Mouse (Mus musculus) CH12.LX (cell line): ENCODE measurements around the gene Smim13.

Experiments
- CTCF ChIP-seq, 2 experiments: IDR thresholded peaks in 1 of 2; conservative IDR thresholded peaks in 1 of 2; 2 replicates each; pipeline ENCODE4 v1.5.1; 2011 to 2012; ENCODE audit warnings: low read depth in 2 of 2, low read length in 2 of 2, improper control_type of control experiment in 1 of 2, inconsistent platforms in 1 of 2, mild to moderate bottlenecking in 1 of 2, moderate library complexity in 1 of 2
- EP300 ChIP-seq: IDR thresholded peaks from 2 replicates; pipeline ENCODE4 v1.6.1; 2011; ENCODE audit warnings: low read length, improper control_type of control experiment
- ETS1 ChIP-seq: conservative IDR thresholded peaks from 2 replicates; pipeline ENCODE4 v1.6.1; 2012; ENCODE audit warnings: low read depth, mild to moderate bottlenecking, inconsistent platforms, low read length, improper control_type of control experiment, moderate library complexity
- HCFC1 ChIP-seq: IDR thresholded peaks from 2 replicates; pipeline ENCODE4 v1.6.1; 2012; ENCODE audit warnings: low read depth, mild to moderate bottlenecking, inconsistent platforms, low read length, improper control_type of control experiment
- IRF4 ChIP-seq: IDR thresholded peaks from 2 replicates; pipeline ENCODE4 v1.6.1; 2014; ENCODE audit warnings: low read depth, mild to moderate bottlenecking, inconsistent platforms, low read length, improper control_type of control experiment
- KAT2A ChIP-seq: IDR thresholded peaks from 2 replicates; pipeline ENCODE4 v1.6.1; 2012; ENCODE audit warnings: low read length, improper control_type of control experiment, inconsistent platforms; ENCODE audit not compliant: insufficient replicate concordance
- NELFE ChIP-seq: IDR thresholded peaks from 2 replicates; pipeline ENCODE4 v1.6.1; 2011; ENCODE audit warnings: low read depth, low read length, improper control_type of control experiment
- POLR2A ChIP-seq: IDR thresholded peaks from 2 replicates; pipeline ENCODE4 v1.6.1; 2011; ENCODE audit warnings: low read depth, mild to moderate bottlenecking, improper control_type of control experiment, low read length
- RAD21 ChIP-seq: IDR thresholded peaks from 2 replicates; pipeline ENCODE4 v1.6.1; 2011; ENCODE audit warnings: low read depth, mild to moderate bottlenecking, low read length, improper control_type of control experiment, moderate library complexity
- TBP ChIP-seq: conservative IDR thresholded peaks from 2 replicates; pipeline ENCODE4 v1.6.1; 2011; ENCODE audit warnings: low read depth, low read length, improper control_type of control experiment
- ZKSCAN1 ChIP-seq: IDR thresholded peaks from 2 replicates; pipeline ENCODE4 v1.6.1; 2012; ENCODE audit warnings: low read depth, inconsistent platforms, low read length, improper control_type of control experiment, borderline replicate concordance

- TF ChIP-seq ETS1 (no peak), ZKSCAN1 (no peak), EP300 (no peak), IRF4 (no peak), NELFE (no peak), CTCF (conservative IDR thresholded peaks at IDR 0.05 in 1 of 2, IDR thresholded peaks at IDR 0.05 in 1 of 2; ENCODE audit: low read depth in 2 of 2, low read length in 2 of 2) (no peak), HCFC1 (no peak), TBP (no peak), KAT2A (no peak), POLR2A (no peak), RAD21 (no peak)
Observed at GRCm38 (mm10) chr13:41200861-41201260, 48.8 kb upstream of the Smim13 start.
